Mouse (Mus musculus) Patski (cell line): Measurements from ENCODE around the gene Wwtr1. TPM values are rescaled to one million over a fixed set of nuclear protein-coding genes. Genes with fewer than 3 reads are reported as not detected.

Experiments used
- ATAC-seq: fragments of 100-300 bp; one replicate; pipeline ENCODE4 v1.8.0; 2021
- CTCF ChIA-PET: fragments of 350-600 bp; sonication (Branson Sonifier 250); formaldehyde crosslinking; loops from one replicate; lab custom pipeline; 2022; ENCODE audit warnings: inconsistent platforms; lab: Charles Lee
- POLR2A ChIA-PET: fragments of 350-600 bp; sonication (Branson Sonifier 250); formaldehyde crosslinking; loops from one replicate; lab custom pipeline; 2022; ENCODE audit warnings: antibody characterized with exemption, inconsistent platforms; lab: Charles Lee
- DNase-seq: peaks from one replicate; pipeline ENCODE4 v3.0.0-alpha.2; 2011; ENCODE audit warnings: low read depth, low spot score
- H3K27me3 ChIP-seq: fragments of 371-371 bp; one replicate; pipeline ENCODE4 v1.5.1; 2021
- CTCF ChIP-seq: fragments of 100-300 bp; IDR thresholded peaks from one replicate; pipeline ENCODE4 v1.5.1; 2021
- in situ Hi-C: fragments of 300-500 bp; cut with MboI; formaldehyde crosslinking; loops from 3 replicates; pipeline ENCODE4 v1.11.1; 2018; ENCODE audit warnings: low pct_unique_long_range_greater_than_20kb, mixed read lengths
- polyA plus RNA-seq: library from polyadenylated mRNA; unstranded; gene quantifications from one replicate; pipeline ENCODE4 v1.2.3, GENCODE M21; 2021

Wwtr1 gene
- polyA plus RNA-seq, 1 experiment from 2014 or later = 159 TPM

- no peak for TF ChIP-seq CTCF
- H3K27me3 ChIP-seq = no peaks in the 10 kb centered on the region
- CTCF ChIA-PET = interaction anchor here (1.2 kb wide), 1 partner anchor 16 kb away, joined by 3 read pairs; no protein-coding TSS in a partner anchor
- DNase-seq (no peak), ATAC-seq (no peak)
- in situ Hi-C loops = no loop called here
- POLR2A ChIA-PET = no interaction called here
These were observed 44.9 kb downstream of the Wwtr1 start for GRCm38 (mm10) chr3:57530836-57531235.

GRCm38 (mm10) chr3:57530221-57530620 lies 45.5 kb downstream of the Wwtr1 start:
- in situ Hi-C loops = no loop called here
- H3K27me3 ChIP-seq = no peaks in the 10 kb centered on the region
- no peak for TF ChIP-seq CTCF
- DNase-seq (no peak), ATAC-seq (no peak)
- CTCF ChIA-PET = interaction anchor here (1.2 to 1.3 kb wide), 2 partner anchors 8 to 17 kb away, joined by 3 to 4 read pairs; no protein-coding TSS in a partner anchor
- POLR2A ChIA-PET = interaction anchor here (0.5 to 1.1 kb wide), 3 partner anchors 10 to 45 kb away, joined by 3 read pairs; no protein-coding TSS in a partner anchor

- DNase-seq (peak; percentile 39), ATAC-seq (no peak)
- CTCF ChIA-PET = no interaction called here
- H3K27me3 ChIP-seq = no peaks in the 10 kb centered on the region
- no peak for TF ChIP-seq CTCF
- POLR2A ChIA-PET = interaction anchor here (0.6 to 1.2 kb wide), 2 partner anchors 14 to 431 kb away, joined by 3 read pairs; no protein-coding TSS in a partner anchor
- in situ Hi-C loops = no loop called here
These were observed 48.6 kb downstream of the Wwtr1 start for GRCm38 (mm10) chr3:57527154-57527553.

GRCm38 (mm10) chr3:57523093-57523492 lies 52.6 kb downstream of the Wwtr1 start:
- POLR2A ChIA-PET = interaction anchor here (1.3 to 4.0 kb wide), 2 partner anchors 13 to 52 kb away, joined by 3 to 13 read pairs; partner anchors contain the start of gene Wwtr1
- in situ Hi-C loops = no loop called here
- no peaks in the 10 kb centered on the region for H3K27me3 ChIP-seq
- no peak for TF ChIP-seq CTCF
- ATAC-seq (no peak), DNase-seq (no peak)
- CTCF ChIA-PET = interaction anchor here (1.1 to 6.6 kb wide), 12 partner anchors 11 to 102 kb away, joined by 3 to 30 read pairs (median 6); partner anchors contain the start of gene Wwtr1

GRCm38 (mm10) chr3:57521876-57522275 lies 53.8 kb downstream of the Wwtr1 start:
- ChIA-PET POLR2A (interaction anchor here (0.6 to 4.0 kb wide), 4 partner anchors 15 to 54 kb away, joined by 3 to 13 read pairs (median 3); partner anchors contain the start of gene Wwtr1), CTCF (interaction anchor here (0.7 to 6.6 kb wide), 18 partner anchors 11 to 149 kb away, joined by 3 to 30 read pairs (median 4); partner anchors contain the start of gene Wwtr1)
- DNase-seq = peak; percentile 68
- ATAC-seq = peak; percentile 91
- TF ChIP-seq CTCF = no peak
- in situ Hi-C loops = no loop called here
- no peaks in the 10 kb centered on the region for H3K27me3 ChIP-seq

GRCm38 (mm10) chr3:57519995-57520394 lies 55.7 kb downstream of the Wwtr1 start:
- DNase-seq (no peak), ATAC-seq (no peak)
- ChIA-PET POLR2A (interaction anchor here (4.0 kb wide), 1 partner anchor 55 kb away, joined by 13 read pairs; the partner anchor contains the start of gene Wwtr1), CTCF (interaction anchor here (0.8 to 6.6 kb wide), 5 partner anchors 11 to 50 kb away, joined by 3 to 30 read pairs (median 4); no protein-coding TSS in a partner anchor)
- H3K27me3 ChIP-seq = no peaks in the 10 kb centered on the region
- in situ Hi-C loops = no loop called here
- no peak for TF ChIP-seq CTCF

- TF ChIP-seq CTCF = no peak
- POLR2A ChIA-PET = no interaction called here
- H3K27me3 ChIP-seq = no peaks in the 10 kb centered on the region
- in situ Hi-C loops = no loop called here
- ATAC-seq = no peak
- no peak for DNase-seq
- CTCF ChIA-PET = no interaction called here
These were observed 59.6 kb downstream of the Wwtr1 start for GRCm38 (mm10) chr3:57516146-57516545.

- ChIA-PET CTCF (interaction anchor here (1.3 to 1.9 kb wide), 2 partner anchors 10 to 45 kb away, joined by 3 to 10 read pairs; no protein-coding TSS in a partner anchor), POLR2A (no interaction called here)
- DNase-seq (no peak), ATAC-seq (no peak)
- in situ Hi-C loops = no loop called here
- no peaks in the 10 kb centered on the region for H3K27me3 ChIP-seq
- peak; percentile 44 for TF ChIP-seq CTCF
These were observed 60.7 kb downstream of the Wwtr1 start for GRCm38 (mm10) chr3:57515044-57515443.

GRCm38 (mm10) chr3:57511816-57512586 lies 63.7 kb downstream of the Wwtr1 start:
- ChIA-PET CTCF (interaction anchor here (0.9 to 2.5 kb wide), 5 partner anchors 10 to 62 kb away, joined by 3 to 14 read pairs (median 10); partner anchors contain the start of gene Wwtr1), POLR2A (interaction anchor here (0.6 kb wide), 1 partner anchor 215 kb away, joined by 3 read pairs; no protein-coding TSS in a partner anchor)

More at GRCm38 (mm10) chr3:57511816-57512586, 63.7 kb downstream of the Wwtr1 start:
- no peak for DNase-seq
- H3K27me3 ChIP-seq = no peaks in the 10 kb centered on the region
- in situ Hi-C loops = loop anchor here (5.0 kb wide), 2 partner anchors 40 to 65 kb away; partner anchors contain the start of gene Wwtr1
- TF ChIP-seq CTCF = no peak
- no peak for ATAC-seq
